Mouse (Mus musculus): Measurements from ENCODE around the gene Ddx42. TPM values are rescaled to one million over a fixed set of nuclear protein-coding genes. Genes with fewer than 3 reads are reported as not detected.
A peak's percentile ranks its signal among the peaks of the same experiment; 100 is the strongest.

The Ddx42 gene
- polyA plus RNA-seq, 1 experiment: 22.0 TPM

GRCm38 (mm10) chr11:106192657-106193370 is 23.9 kb upstream of the Ddx42 start:
- Histone ChIP-seq H3K27me3 (ENCODE audit: control insufficient read depth, insufficient read depth, insufficient read length) (no peaks in the 10 kb centered on the region), H3K4me3 (peak overlapping the region; percentile 67)

DNA sequence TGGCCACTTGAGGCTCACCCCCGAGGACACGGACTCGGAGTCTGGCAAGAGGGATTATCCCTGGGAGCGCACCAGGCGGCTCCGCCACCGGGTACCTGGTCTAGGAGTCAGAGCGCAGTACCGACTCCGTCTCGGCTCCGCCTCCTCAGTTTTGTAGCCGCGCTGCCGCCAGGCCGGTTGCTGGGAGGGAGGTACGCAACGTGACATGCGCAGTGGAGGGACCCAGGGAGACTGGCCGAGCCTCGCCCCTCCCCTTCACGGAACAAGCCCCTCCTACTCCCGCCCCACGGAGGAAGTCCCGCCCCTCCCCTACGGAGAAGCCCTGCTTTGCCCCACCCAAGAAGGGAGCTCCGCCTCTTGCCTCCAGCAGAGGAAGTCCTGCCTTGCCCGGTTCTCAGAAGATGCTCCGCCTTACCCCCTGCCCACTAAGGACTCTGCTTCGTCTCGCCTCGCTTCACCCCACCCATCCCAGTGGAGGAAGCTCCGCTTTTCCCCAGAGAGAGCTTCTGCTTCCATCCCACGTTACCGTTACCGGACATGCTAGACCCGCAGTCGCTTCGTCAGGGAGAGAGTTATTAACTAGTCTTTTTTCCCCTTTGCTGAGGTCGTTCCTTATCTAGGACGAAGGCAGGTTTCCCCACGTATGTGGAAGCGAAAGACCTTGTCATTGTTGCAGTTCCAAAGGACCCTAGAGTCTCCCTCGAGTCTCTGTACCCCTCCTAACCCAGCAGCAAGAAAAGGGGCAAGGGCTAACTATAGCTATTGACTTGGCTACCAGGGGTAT is 23.2 kb upstream of the Ddx42 start:
- peaks cover 10% of the 10 kb centered on the region for H3K79me2 ChIP-seq (ENCODE audit: control insufficient read depth, insufficient read depth)
- H3K27me3 ChIP-seq (ENCODE audit: control insufficient read depth, insufficient read depth, insufficient read length): no peaks in the 10 kb centered on the region
- TF ChIP-seq MAX (IDR thresholded peaks at IDR 0.05; ENCODE audit: low read depth) (no peak), USF1 (IDR thresholded peaks at IDR 0.05; ENCODE audit: low read depth) (no peak), TCF12 (IDR thresholded peaks at IDR 0.05; ENCODE audit: insufficient read depth, poor library complexity, severe bottlenecking) (no peak), POLR2AphosphoS2 (IDR thresholded peaks at IDR 0.05; ENCODE audit: insufficient read length, low read depth) (peak; percentile 95), MYOD1 (IDR thresholded peaks at IDR 0.05; ENCODE audit: control insufficient read depth in 1 of 3, insufficient read length in 2 of 3, low read depth in 2 of 3) (no peak), REST (IDR thresholded peaks at IDR 0.05; ENCODE audit: insufficient read depth, insufficient read length) (no peak), TCF3 (IDR thresholded peaks at IDR 0.05; ENCODE audit: insufficient read length, low read depth) (no peak), E2F4 (IDR thresholded peaks at IDR 0.05; ENCODE audit: insufficient read depth) (no peak), CEBPB (IDR thresholded peaks at IDR 0.05; ENCODE audit: insufficient read depth, poor library complexity, severe bottlenecking) (no peak), SRF (IDR thresholded peaks at IDR 0.05; ENCODE audit: control insufficient read depth, insufficient read length, low read depth) (peak; percentile 26), MYOG (IDR thresholded peaks at IDR 0.05; ENCODE audit: control insufficient read depth in 1 of 3, insufficient read depth in 1 of 3, insufficient read length in 2 of 3, low read depth in 2 of 3) (peak in 1 of 3 experiments; percentile 5), POLR2A (IDR thresholded peaks at IDR 0.05; ENCODE audit: insufficient read length, low read depth) (peak; percentile 64)
- H3K36me3 ChIP-seq (ENCODE audit: control insufficient read depth, insufficient read depth): peaks cover 26% of the 10 kb centered on the region
- peak overlapping the region; percentile 26 for H3ac ChIP-seq (ENCODE audit: control insufficient read depth, insufficient read length)
- H3K4me2 ChIP-seq (ENCODE audit: low read depth): peak overlapping the region; percentile 98
- H3K4me3 ChIP-seq: peak overlapping the region; percentile 67

More at GRCm38 (mm10) chr11:106192657-106193370, 23.9 kb upstream of the Ddx42 start:
- Histone ChIP-seq H3ac (ENCODE audit: control insufficient read depth, insufficient read length) (peak overlapping the region; percentile 26), H3K4me2 (ENCODE audit: low read depth) (peak overlapping the region; percentile 98), H3K79me2 (ENCODE audit: control insufficient read depth, insufficient read depth) (peaks cover 10% of the 10 kb centered on the region), H3K36me3 (ENCODE audit: control insufficient read depth, insufficient read depth) (peaks cover 18% of the 10 kb centered on the region)
- no peak for TF ChIP-seq CEBPB (IDR thresholded peaks at IDR 0.05; ENCODE audit: insufficient read depth, poor library complexity, severe bottlenecking)
- TF ChIP-seq TCF12 (IDR thresholded peaks at IDR 0.05; ENCODE audit: insufficient read depth, poor library complexity, severe bottlenecking): no peak
- no peak for TF ChIP-seq TCF3 (IDR thresholded peaks at IDR 0.05; ENCODE audit: insufficient read length, low read depth)
- TF ChIP-seq REST (IDR thresholded peaks at IDR 0.05; ENCODE audit: insufficient read depth, insufficient read length): no peak

DNA sequence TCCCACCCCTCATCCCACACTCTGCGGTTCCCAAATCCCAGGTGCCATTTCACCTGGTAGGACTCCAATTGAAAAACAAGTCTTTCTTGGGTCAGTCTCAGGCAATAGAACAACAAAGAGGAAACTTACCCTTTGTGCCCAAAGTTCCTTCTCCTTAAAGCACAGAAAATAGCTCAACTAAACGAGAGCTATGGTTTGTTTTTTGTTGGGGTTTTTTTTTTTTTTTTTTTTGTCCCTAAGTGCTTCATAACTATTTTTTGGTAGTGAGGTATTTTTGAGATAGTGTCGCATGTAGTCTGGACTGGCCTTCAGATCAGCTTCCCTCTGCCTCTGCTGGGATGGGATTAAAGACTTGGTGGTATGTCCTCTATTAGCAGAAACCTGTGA is 22.6 kb upstream of the Ddx42 start:
- Histone ChIP-seq H3K4me2 (ENCODE audit: low read depth) (peak overlapping the region; percentile 86), H3K36me3 (ENCODE audit: control insufficient read depth, insufficient read depth) (peaks cover 32% of the 10 kb centered on the region), H3K27me3 (ENCODE audit: control insufficient read depth, insufficient read depth, insufficient read length) (no peaks in the 10 kb centered on the region), H3K79me2 (ENCODE audit: control insufficient read depth, insufficient read depth) (peaks cover 10% of the 10 kb centered on the region), H3ac (ENCODE audit: control insufficient read depth, insufficient read length) (peak overlapping the region; percentile 26), H3K4me3 (peak overlapping the region; percentile 67)
- no peak for TF ChIP-seq CEBPB (IDR thresholded peaks at IDR 0.05; ENCODE audit: insufficient read depth, poor library complexity, severe bottlenecking)
- TF ChIP-seq POLR2AphosphoS2 (IDR thresholded peaks at IDR 0.05; ENCODE audit: insufficient read length, low read depth): no peak
- no peak for TF ChIP-seq MYOG (IDR thresholded peaks at IDR 0.05; ENCODE audit: control insufficient read depth in 1 of 3, insufficient read depth in 1 of 3, insufficient read length in 2 of 3, low read depth in 2 of 3)
- no peak for TF ChIP-seq E2F4 (IDR thresholded peaks at IDR 0.05; ENCODE audit: insufficient read depth)
- TF ChIP-seq REST (IDR thresholded peaks at IDR 0.05; ENCODE audit: insufficient read depth, insufficient read length): no peak
- TF ChIP-seq TCF12 (IDR thresholded peaks at IDR 0.05; ENCODE audit: insufficient read depth, poor library complexity, severe bottlenecking): no peak
- TF ChIP-seq TCF3 (IDR thresholded peaks at IDR 0.05; ENCODE audit: insufficient read length, low read depth): no peak
- TF ChIP-seq MYOD1 (IDR thresholded peaks at IDR 0.05; ENCODE audit: control insufficient read depth in 1 of 3, insufficient read length in 2 of 3, low read depth in 2 of 3): no peak
- no peak for TF ChIP-seq SRF (IDR thresholded peaks at IDR 0.05; ENCODE audit: control insufficient read depth, insufficient read length, low read depth)
- TF ChIP-seq USF1 (IDR thresholded peaks at IDR 0.05; ENCODE audit: low read depth): no peak
- TF ChIP-seq POLR2A (IDR thresholded peaks at IDR 0.05; ENCODE audit: insufficient read length, low read depth): no peak
- no peak for TF ChIP-seq MAX (IDR thresholded peaks at IDR 0.05; ENCODE audit: low read depth)

DNA sequence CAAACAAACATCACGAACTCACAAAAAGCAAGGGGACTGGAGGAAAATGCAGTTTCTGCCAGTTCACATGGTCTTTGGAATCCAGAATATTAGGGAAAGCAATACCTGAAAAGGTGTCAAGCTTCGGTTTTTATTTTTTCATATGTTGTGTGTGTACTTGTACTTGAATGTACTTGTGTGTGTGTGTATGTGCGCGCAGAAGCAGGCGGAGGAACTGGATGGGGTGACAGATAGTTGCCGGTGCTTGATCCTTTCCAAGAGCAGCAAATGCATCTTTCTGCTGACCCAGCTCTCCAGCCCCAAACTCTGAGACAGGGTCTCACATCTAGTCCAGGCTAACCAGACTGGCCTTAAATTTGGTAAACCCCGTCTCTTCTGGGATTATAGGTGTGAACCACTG is 21.8 kb upstream of the Ddx42 start:
- Histone ChIP-seq H3K4me2 (ENCODE audit: low read depth) (no peak overlapping the region), H3K36me3 (ENCODE audit: control insufficient read depth, insufficient read depth) (peaks cover 33% of the 10 kb centered on the region), H3K79me2 (ENCODE audit: control insufficient read depth, insufficient read depth) (peaks cover 10% of the 10 kb centered on the region), H3ac (ENCODE audit: control insufficient read depth, insufficient read length) (no peak overlapping the region), H3K4me3 (no peak overlapping the region), H3K27me3 (ENCODE audit: control insufficient read depth, insufficient read depth, insufficient read length) (no peaks in the 10 kb centered on the region)
- TF ChIP-seq POLR2AphosphoS2 (IDR thresholded peaks at IDR 0.05; ENCODE audit: insufficient read length, low read depth) (peak; percentile 53), MYOD1 (IDR thresholded peaks at IDR 0.05; ENCODE audit: control insufficient read depth in 1 of 3, insufficient read length in 2 of 3, low read depth in 2 of 3) (no peak), TCF12 (IDR thresholded peaks at IDR 0.05; ENCODE audit: insufficient read depth, poor library complexity, severe bottlenecking) (no peak), CEBPB (IDR thresholded peaks at IDR 0.05; ENCODE audit: insufficient read depth, poor library complexity, severe bottlenecking) (no peak), E2F4 (IDR thresholded peaks at IDR 0.05; ENCODE audit: insufficient read depth) (no peak), MYOG (IDR thresholded peaks at IDR 0.05; ENCODE audit: control insufficient read depth in 1 of 3, insufficient read depth in 1 of 3, insufficient read length in 2 of 3, low read depth in 2 of 3) (no peak)
